Mouse (Mus musculus) limb, embryonic 15.5 days (tissue): Measurements from ENCODE around the gene Smr2. TPM values are rescaled to one million over a fixed set of nuclear protein-coding genes. Genes with fewer than 3 reads are reported as not detected.
"Not testable (repeated sequence)": the region's sequence is repeated elsewhere in the genome, so short reads cannot be mapped to it uniquely, and the experiment has no call there.

Source experiments
- ATAC-seq: fragments of 200-750 bp; cut with Nextera tagmentation; 2 replicates; pipeline ENCODE4 v1.8.0; 2017; ENCODE audit warnings: low read depth, moderate TSS enrichment; ENCODE audit not compliant: insufficient number of reproducible peaks, low FRiP score, low TSS enrichment
- H3K27ac ChIP-seq: fragments of 300-500 bp; sonication (generic); 2 replicates; pipeline ENCODE4 v1.5.1; 2015; ENCODE audit warnings: moderate library complexity, mild to moderate bottlenecking, inconsistent platforms
- H3K27me3 ChIP-seq: fragments of 300-500 bp; sonication (generic); 2 replicates; pipeline ENCODE4 v1.6.1; 2015; ENCODE audit warnings: inconsistent platforms
- H3K36me3 ChIP-seq: fragments of 300-500 bp; sonication (generic); 2 replicates; pipeline ENCODE4 v1.6.1; 2015; ENCODE audit warnings: inconsistent platforms
- H3K4me1 ChIP-seq: fragments of 300-500 bp; sonication (generic); 2 replicates; pipeline ENCODE4 v1.6.1; 2015; ENCODE audit warnings: inconsistent platforms
- H3K4me2 ChIP-seq: fragments of 300-500 bp; sonication (generic); 2 replicates; pipeline ENCODE4 v1.6.1; 2015; ENCODE audit warnings: mild to moderate bottlenecking, inconsistent platforms
- H3K4me3 ChIP-seq: fragments of 300-500 bp; sonication (generic); 2 replicates; pipeline ENCODE4 v1.5.1; 2015; ENCODE audit warnings: mild to moderate bottlenecking, inconsistent platforms
- H3K9ac ChIP-seq: fragments of 300-500 bp; sonication (generic); 2 replicates; pipeline ENCODE4 v1.6.1; 2015; ENCODE audit warnings: inconsistent platforms
- H3K9me3 ChIP-seq: fragments of 300-500 bp; sonication (generic); 2 replicates; pipeline ENCODE4 v1.6.1; 2016; ENCODE audit warnings: inconsistent platforms
- WGBS: fragments of 180-500 bp; shearing (Covaris S2); methylation state at CpG from one replicate; pipeline ENCODE4 v1.1.7; 2015; 5-methylcytosine and 5-hydroxymethylcytosine counted together
- polyA plus RNA-seq: library from polyadenylated mRNA; unstranded; fragments of >200 nt; fragmentation: Nextera tagmentation; extraction: Ambion mirVana; gene quantifications from 2 replicates; pipeline ENCODE4 v1.2.1, GENCODE M21; 2015

Gene Smr2
- polyA plus RNA-seq: 0.31 TPM in 1 of 2 replicates, not detected in the other

DNA sequence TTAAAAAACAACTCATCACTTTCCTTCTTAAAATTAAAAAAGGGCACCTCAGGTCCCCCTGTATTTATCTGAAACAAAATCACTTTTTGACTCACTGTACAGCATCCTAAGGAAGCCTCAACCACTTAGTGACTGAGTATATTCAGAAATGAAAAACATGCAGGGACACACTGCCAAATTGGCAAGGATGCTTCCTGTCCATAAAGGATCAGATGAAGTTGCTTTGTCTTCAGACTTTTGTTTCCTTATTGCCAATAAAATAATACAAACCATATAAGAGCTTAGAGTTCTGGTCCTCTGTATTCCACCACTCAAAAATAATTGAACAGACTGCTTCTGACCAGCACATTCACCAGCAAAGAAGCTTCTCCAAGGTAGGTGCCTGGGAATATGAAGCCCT, at the start of gene Smr2:
Gene Smr2, plus strand, starts transcription at position 301 of the 400 bp plus-strand sequence.
- not testable (repeated sequence) for H3K36me3 ChIP-seq, H3K9me3 ChIP-seq, H3K27ac ChIP-seq, H3K9ac ChIP-seq, H3K27me3 ChIP-seq, H3K4me1 ChIP-seq, ATAC-seq, H3K4me2 ChIP-seq, H3K4me3 ChIP-seq

DNA sequence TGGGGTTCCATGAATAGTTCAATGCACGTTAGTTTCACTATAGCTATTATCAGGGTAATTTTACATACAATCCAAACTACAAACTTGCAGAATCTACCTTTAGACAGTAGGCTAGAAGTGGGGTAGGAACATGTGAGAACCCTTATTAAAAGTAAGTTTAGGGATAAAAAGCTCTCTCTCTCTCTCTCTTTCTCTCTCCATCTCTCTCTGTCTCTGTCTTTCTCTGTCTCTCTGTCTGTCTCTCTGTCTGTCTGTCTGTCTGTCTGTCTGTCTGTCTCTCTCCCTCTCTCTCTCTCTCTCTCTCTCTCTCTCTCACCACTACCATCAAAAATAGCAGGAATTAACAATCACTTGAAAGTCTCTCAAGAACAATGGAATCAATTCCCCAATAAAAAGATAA, 25.1 kb downstream of the Smr2 start, which contains the start of gene Gm11116:
Gene Gm11116, minus strand, starts transcription at position 101 of the 400 bp plus-strand sequence.
- Histone ChIP-seq H3K27ac (no peak within 1 kb of the TSS), H3K27me3 (no peaks in the 10 kb centered on the region), H3K4me2 (no peak within 1 kb of the TSS), H3K9me3 (no peaks in the 10 kb centered on the region), H3K36me3 (no peaks in the 10 kb centered on the region), H3K9ac (no peak within 1 kb of the TSS), H3K4me3 (no peak within 1 kb of the TSS), H3K4me1 (no peaks in the 10 kb centered on the region)
- no peak for ATAC-seq
- WGBS: 71% methylated on average over 1 of the region's 1 CpGs

GRCm38 (mm10) chr5:88153999-88154398, 67.6 kb downstream of the Smr2 start, which contains the start of gene Gm11115:
Gene Gm11115 (minus strand): TSS chr5:88154099.
- Histone ChIP-seq H3K27me3 (no peaks in the 10 kb centered on the region), H3K9ac (no peak within 1 kb of the TSS), H3K4me2 (no peak within 1 kb of the TSS), H3K4me1 (no peaks in the 10 kb centered on the region), H3K9me3 (no peaks in the 10 kb centered on the region), H3K36me3 (no peaks in the 10 kb centered on the region), H3K4me3 (no peak within 1 kb of the TSS), H3K27ac (no peak within 1 kb of the TSS)
- ATAC-seq: no peak

Other genes with a start within 250 kb of the Smr2 start
- not detected in 2 replicates for gene Odam, start 201.5 kb upstream of the Smr2 start, polyA plus RNA-seq
- gene Csn3, start 161.0 kb upstream of the Smr2 start, polyA plus RNA-seq: not detected in 2 replicates
- gene 2310003L06Rik, start 117.1 kb upstream of the Smr2 start, polyA plus RNA-seq: not detected in 2 replicates
- gene Gm28434, start 117.0 kb upstream of the Smr2 start, polyA plus RNA-seq: not detected in 2 replicates
- gene Cabs1, start 107.1 kb upstream of the Smr2 start, polyA plus RNA-seq: not detected in 2 replicates
- gene Smr3a, start 84.0 kb upstream of the Smr2 start, polyA plus RNA-seq: not detected in 2 replicates
- not detected in 2 replicates for gene Gm11116, start 25.0 kb downstream of the Smr2 start, polyA plus RNA-seq
- gene Gm11115, start 67.5 kb downstream of the Smr2 start, polyA plus RNA-seq: not detected in 2 replicates
- gene Gm7714, start 182.4 kb downstream of the Smr2 start, polyA plus RNA-seq: not detected in 2 replicates
- not detected in 2 replicates for gene Prol1, start 230.8 kb downstream of the Smr2 start, polyA plus RNA-seq